Mouse (Mus musculus) urinary bladder, postnatal 10 days (tissue): ENCODE data around the gene Ctf2.
"Not testable (repeated sequence)": the region's sequence is repeated elsewhere in the genome, so short reads cannot be mapped to it uniquely, and the experiment has no call there.

Experiments
- DNase-seq: peaks from one replicate; pipeline ENCODE4 v3.0.0; 2022; ENCODE audit warnings: low spot score

Gene Ctf2

GRCm38 (mm10) chr7:127712461-127713385 lies 19.2 kb downstream of the Ctf2 start, which contains the start of gene Ctf1:
Ctf1 (plus strand) TSS chr7:127712736.
- no peak for DNase-seq

- DNase-seq: no peak
Observed at GRCm38 (mm10) chr7:127711456-127711855, 20.5 kb downstream of the Ctf2 start.

DNA sequence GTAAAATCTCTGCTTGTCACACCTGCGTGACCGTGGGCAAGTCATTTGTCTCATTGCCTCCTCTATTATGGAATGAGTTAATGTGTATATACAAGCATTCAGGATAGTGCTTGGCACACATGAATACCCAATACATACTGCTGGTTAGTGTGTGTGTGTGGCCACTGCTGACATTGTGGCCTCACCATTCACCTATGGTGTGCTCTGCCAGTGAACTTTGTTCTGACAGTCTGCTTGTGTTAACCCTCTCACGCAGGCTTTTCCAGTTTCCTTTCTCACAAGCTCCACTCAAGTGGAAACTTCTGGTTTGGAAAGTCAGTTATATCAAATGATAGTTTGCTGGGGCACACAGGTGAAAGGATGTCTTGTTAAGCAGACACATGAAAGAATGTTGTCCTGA lies 20.9 kb downstream of the Ctf2 start:
- no peak for DNase-seq

DNA sequence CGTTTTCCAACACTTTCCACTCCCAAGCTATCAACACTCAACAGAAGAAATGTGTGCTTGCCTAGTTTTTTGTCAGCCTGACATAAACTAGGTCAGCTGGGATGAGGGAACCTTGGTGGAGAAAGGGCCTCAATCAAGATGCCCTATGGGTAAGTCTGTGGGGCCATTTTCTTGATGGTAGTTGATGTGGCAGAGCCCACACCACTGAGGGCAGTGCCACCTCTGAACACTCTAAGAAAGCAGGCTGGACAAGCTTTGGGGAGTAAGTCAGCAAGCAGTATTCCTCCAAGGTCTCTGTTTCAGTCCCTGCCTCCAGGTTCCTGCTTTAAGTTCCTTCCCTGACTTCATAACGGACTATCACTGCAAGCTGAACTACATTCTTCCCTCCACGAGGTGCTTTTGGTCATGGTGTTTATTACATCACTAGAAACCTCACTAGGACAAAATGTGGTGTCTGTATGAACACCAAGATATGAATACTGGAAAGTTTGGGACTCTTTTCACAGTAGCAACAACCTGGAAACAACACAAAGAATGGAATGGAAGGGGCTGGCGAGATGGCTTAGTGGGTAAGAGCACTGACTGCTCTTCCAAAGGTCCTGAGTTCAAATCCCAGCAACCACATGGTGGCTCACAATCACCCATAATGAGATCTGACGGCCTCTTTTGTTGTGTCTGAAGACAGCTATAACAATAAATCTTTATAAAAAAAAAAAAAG lies 22.5 kb downstream of the Ctf2 start:
- DNase-seq: no peak

DNA sequence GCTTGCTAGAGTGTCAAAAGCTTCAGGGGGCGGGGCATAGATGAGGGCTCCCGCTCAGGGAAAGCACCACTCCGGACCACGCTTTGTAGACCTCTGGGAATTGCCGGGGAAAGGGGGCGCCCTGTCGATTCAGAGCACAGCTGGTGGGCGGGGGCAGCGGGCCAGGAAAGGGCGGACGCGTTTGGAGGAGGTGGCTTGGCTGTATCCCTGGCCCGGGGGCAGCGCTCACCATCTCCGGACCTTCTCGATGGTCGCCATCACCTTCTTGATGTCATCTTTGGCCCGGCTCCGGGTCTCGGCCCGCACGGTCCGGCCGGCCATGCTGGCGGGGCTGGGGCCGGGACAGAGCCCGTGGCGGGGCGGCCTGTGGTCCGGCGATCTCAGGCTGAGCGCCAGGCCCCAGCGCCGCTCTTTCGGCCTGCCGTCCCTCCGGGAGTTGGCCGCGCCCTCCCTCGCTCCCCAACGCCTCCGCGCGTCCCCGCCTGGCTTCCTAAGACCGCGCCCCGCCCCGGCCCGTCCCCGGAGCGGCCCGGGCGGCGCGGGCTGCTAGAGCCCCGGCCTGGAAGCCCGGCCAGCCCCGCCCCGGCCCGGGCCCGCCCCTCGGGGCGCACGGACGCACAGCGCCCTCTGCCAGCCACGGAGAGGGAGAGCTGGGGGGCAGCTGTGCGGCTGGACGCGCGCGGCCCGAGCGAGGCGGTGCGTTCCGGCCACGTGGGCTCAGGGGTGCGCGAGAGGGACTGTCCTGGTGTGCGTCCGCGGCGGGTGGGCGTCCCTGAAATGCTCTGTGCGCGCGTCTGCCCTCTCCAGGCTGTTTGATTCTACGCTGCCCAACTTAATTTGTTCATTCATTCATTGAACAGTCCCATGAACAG lies 23.5 kb downstream of the Ctf2 start, which contains the start of gene Bcl7c:
Gene Bcl7c, minus strand, starts transcription at position 727 of the 872 bp plus-strand sequence.
- DNase-seq: peak; percentile 60

DNA sequence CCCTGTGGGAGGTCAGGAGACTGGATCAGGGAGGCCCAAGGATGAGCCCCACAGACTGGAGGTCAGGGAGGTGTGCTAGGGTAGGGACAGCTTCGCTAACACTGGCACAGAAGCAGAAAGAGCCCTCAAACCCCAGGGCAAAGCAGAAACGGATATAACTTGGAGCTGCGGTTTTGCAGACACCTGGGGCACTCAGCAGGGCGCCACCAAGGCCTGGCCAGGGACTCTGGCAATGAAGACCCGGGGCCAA lies 24.1 kb downstream of the Ctf2 start:
- no peak for DNase-seq

- DNase-seq: no peak
Observed at GRCm38 (mm10) chr7:127707045-127707956, 24.7 kb downstream of the Ctf2 start.

GRCm38 (mm10) chr7:127705706-127706105 lies 26.3 kb downstream of the Ctf2 start:
- no peak for DNase-seq

DNA sequence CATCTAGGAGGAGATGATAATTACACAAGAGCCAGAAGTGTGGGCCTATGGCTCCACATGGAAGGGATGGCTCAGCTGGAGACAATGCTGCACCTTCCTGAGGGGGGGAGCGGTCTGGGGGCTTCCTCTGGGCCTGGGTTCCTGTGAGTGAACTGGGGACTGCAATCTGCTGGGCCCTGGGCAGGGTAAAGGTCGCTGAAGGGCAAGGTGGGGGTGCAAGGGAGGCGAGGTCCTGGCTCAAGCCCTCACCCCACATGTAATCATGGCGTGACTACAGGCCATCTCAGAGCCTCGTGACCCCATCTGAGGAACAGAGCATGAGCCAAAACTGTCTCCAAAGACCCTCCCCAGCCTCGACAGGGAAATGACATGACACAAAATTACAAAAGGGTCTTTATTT lies 27.4 kb downstream of the Ctf2 start:
- DNase-seq: no peak

GRCm38 (mm10) chr7:127703561-127704178 lies 28.3 kb downstream of the Ctf2 start:
- no peak for DNase-seq

DNA sequence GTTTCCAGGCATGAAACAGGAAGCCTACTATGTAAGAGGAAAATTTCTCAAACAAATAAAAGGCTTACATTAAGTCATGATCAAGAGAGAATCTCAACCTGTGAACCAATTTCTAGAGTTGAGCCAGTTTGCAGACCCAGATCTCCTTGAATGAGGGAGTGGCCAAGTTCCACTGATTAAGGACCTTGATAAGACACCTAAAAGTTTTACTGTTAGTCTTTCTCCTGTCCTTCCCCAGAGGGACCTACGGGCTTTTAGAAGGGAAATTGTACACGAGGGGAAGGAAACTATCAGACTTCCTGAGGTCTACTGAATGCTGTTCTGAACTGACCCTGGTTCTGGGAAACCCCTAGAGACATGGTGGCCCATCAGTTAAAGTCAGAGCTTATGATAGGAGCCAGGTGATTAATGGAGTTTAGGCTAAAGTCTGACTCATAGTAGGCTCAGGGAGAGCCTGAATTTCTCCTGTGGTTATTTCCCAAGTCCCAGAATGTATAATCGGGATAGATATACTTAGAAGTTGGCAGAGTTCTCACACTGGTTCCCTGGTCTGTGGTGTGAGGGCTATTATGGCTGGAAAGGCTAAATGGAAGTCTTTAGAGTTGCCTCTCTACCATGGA lies 31.1 kb downstream of the Ctf2 start:
- no peak for DNase-seq

- no peak for DNase-seq
Observed at GRCm38 (mm10) chr7:127698986-127699385, 33.0 kb downstream of the Ctf2 start.

- not testable (repeated sequence) for DNase-seq
Observed at GRCm38 (mm10) chr7:127693730-127694129, 38.2 kb downstream of the Ctf2 start.

GRCm38 (mm10) chr7:127693290-127693689 lies 38.7 kb downstream of the Ctf2 start:
- DNase-seq: no peak

GRCm38 (mm10) chr7:127691221-127691989 lies 40.6 kb downstream of the Ctf2 start:
- DNase-seq: peak; percentile 26

GRCm38 (mm10) chr7:127689626-127690280 lies 42.2 kb downstream of the Ctf2 start:
- DNase-seq: no peak

DNA sequence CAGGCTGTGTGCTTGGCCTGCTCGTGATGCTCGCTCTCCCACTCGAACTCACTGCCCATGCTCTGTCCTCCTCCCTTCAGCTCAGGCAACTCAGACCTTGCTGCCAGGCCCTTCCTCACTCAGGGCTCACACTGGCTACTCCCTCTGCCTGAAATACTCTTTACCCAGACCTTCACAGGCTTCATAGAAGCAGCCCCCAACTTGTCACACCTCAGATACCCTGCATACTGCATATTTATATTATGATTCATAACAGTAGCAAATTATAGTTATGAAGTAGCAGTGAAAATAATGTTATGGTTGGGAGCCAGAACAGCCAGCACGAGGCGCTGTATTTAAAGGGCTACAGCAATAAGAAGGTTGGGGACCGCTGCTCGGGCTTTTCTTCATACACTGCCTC lies 43.0 kb downstream of the Ctf2 start:
- no peak for DNase-seq

DNA sequence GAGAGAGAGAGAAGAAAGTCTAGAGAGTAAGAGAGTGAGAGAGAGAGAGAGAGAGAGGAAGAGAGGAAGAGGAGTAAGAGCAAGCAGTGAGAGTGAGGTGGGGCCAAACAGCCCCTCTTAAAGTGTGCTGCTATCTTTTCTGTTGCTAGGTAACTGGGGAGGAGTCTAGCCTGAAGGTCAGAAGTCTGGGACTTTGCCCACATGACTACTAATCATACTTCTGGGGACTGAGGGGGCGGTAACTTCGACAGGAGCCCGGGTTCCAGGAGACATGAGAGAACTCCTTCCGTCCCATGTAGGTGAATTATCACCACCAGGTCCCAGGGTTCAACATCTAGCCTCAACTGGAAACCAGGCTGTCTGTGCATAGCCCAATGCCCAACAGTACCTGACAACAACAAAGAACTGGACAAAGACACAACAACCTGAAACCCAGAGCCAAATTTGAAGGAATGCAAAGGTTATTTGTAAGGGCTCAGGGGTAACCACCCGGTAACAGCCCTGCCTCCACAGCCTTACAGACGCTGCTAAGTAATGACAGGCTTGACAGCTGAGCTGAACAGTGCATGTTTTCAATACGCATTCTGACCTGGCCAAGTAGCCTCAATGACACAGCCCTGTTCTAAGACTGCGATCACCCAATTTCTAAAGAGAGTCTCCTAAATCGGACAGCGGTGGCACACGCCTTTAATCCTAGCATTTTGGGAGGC lies 45.1 kb downstream of the Ctf2 start:
- no peak for DNase-seq
